Mouse (Mus musculus) T-cell, adult 2 months (primary cell): ENCODE data around the gene Slc43a3.
A peak's percentile ranks its signal among the peaks of the same experiment; 100 is the strongest.

Experiments used
- DNase-seq: peaks from one replicate; pipeline ENCODE4 v3.0.0; 2022; ENCODE audit warnings: low spot score

Gene Slc43a3

GRCm38 (mm10) chr2:84937491-84938150 lies 1.2 kb downstream of the Slc43a3 start:
- DNase-seq: no peak

- DNase-seq: no peak
Measured at GRCm38 (mm10) chr2:84938249-84938946, 2.0 kb downstream of the Slc43a3 start.

DNA sequence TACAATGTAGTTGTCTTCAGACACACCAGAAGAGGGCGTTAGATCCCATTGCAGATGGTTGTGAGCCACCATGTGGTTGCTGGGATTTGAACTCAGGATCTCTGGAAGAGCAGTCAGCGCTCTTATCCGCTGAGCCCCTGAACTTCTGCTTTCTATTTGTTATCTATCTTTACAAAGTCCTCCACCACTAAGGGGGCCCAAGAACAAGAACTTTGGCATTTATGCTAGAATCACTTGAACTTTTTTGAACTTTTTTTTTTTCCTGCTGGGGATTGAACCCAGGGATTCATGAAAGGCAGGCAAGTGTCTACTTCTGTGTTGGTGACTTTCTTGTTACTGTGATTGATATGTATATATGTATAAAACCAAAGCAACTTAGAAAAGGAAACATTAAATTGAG lies 2.9 kb downstream of the Slc43a3 start:
- no peak for DNase-seq

DNA sequence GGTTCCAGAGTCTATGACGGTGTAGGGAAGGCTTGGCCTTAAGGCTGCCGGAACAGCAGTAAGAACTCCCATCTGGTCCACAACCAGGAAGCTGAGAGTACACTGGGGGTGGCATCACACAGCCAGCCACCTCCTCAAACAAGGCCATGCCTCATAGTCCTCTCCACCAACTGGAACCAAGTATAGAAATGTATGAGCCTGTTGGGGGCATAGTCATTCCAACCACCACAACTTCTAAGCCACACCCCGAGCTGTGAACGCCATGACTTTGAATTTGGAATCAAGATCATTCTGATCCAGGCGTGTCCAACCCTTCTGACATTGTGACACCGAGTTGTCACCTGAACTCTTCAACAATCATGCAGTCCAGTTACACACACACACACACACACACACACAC lies 3.3 kb downstream of the Slc43a3 start:
- no peak for DNase-seq

- DNase-seq: no peak
Measured at GRCm38 (mm10) chr2:84941332-84941731, 5.0 kb downstream of the Slc43a3 start.

DNA sequence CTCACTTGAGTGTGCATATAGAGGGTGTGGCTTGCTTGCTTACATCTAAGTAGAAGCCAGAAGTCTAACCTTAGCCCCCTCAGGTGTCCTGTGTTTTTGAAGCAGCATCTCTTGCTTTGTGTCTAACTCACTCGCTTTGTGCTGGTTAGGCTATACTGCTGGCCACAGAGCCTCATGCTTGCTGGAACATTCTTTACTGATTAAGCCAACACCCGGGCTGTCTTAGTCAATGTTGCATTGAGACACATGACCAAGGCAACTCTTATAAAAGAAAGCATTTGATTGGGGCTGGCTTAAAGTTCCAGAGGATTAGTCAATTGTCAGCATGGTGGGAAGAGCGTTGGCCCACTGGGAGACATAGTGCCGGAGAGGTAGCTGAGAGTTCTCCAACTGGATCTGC lies 5.4 kb downstream of the Slc43a3 start:
- DNase-seq: no peak

GRCm38 (mm10) chr2:84947154-84947771 lies 10.9 kb downstream of the Slc43a3 start:
- DNase-seq: no peak

- DNase-seq: no peak
Measured at GRCm38 (mm10) chr2:84948252-84948651, 11.9 kb downstream of the Slc43a3 start.

DNA sequence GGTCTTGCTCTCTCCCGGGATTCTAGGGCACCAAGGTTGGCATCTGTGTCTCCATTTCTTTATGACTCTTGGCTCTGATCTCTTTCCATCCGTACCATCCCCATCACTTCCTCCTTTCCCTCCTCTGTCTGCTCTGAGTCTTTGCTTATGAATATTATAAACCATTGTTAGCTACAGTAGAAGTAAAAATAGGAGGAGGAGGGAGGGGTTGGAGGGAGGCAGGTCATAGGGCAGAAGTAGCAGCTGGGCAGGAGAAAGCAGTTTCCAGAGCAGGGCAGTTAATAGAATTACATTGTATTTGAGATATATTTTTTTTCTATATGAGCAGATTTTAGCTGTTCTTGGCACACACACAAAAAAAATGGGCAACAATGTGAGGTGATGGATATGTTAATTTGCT lies 12.3 kb downstream of the Slc43a3 start:
- DNase-seq: no peak

DNA sequence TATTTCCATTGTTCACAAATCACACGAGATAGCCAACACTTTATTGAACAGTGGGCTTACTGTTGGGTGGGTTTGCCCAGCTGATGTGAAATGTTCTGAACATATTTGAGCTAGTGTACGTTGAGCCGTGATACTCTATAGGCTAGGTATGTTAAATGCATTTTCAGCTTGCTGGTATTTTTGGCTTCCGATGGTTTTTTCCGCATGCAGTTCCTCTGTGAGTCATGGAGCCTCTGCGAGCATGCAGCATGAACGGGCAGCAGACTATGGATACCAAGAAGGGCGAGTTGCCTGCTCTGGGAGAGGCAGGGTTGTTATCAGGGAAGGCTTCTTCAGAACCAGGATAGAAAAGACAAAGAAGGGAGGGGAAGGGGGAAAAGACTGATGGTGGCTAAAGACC lies 14.6 kb downstream of the Slc43a3 start:
- DNase-seq: no peak

- no peak for DNase-seq
Measured at GRCm38 (mm10) chr2:84952251-84952650, 15.9 kb downstream of the Slc43a3 start.

- no peak for DNase-seq
Measured at GRCm38 (mm10) chr2:84952693-84953092, 16.3 kb downstream of the Slc43a3 start.

DNA sequence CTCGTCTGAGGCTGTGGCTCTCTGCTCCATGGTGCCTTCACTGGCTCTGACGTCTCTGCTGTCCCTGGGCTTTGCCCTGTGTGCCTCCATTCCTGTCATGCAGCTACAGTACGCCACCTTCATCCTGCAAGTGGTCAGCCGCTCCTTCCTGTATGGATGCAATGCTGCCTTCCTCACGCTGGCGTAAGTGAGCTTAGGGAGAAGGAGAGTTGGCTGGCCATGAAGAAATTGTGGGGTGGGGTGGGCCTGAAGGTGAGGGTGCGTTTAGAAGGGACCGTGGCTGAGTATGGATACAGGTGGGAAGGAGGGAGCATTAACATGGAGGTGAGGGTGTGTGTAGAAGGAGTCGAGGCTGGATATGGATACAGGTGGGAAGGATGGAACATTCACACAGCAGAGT lies 19.1 kb downstream of the Slc43a3 start:
- DNase-seq: no peak

- DNase-seq: peak; percentile 22
Measured at GRCm38 (mm10) chr2:84956274-84956673, 19.9 kb downstream of the Slc43a3 start.

- no peak for DNase-seq
Measured at GRCm38 (mm10) chr2:84958588-84959264, 22.3 kb downstream of the Slc43a3 start.

GRCm38 (mm10) chr2:84961300-84961699 lies 24.9 kb downstream of the Slc43a3 start:
- DNase-seq: no peak

DNA sequence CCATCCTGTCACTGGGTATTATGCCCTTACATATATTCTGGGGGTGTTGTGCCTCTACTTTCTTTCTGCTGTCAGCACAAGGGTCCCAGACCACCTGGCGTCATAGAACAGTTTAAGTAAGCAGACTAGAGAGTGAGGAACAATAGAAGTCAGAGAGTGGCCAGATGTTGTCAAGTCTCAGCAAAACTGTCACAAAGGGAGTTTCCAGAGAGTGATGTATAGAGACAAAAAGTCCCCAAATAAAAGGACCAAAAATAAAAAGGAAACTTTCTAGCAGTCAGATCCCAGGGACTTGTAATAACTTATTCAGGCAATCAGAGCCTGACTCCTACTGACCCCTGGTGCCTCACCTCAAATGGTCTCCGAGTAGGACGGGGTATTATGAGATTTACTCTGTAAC lies 25.5 kb downstream of the Slc43a3 start:
- no peak for DNase-seq

- no peak for DNase-seq
Measured at GRCm38 (mm10) chr2:84962906-84963507, 26.6 kb downstream of the Slc43a3 start.

DNA sequence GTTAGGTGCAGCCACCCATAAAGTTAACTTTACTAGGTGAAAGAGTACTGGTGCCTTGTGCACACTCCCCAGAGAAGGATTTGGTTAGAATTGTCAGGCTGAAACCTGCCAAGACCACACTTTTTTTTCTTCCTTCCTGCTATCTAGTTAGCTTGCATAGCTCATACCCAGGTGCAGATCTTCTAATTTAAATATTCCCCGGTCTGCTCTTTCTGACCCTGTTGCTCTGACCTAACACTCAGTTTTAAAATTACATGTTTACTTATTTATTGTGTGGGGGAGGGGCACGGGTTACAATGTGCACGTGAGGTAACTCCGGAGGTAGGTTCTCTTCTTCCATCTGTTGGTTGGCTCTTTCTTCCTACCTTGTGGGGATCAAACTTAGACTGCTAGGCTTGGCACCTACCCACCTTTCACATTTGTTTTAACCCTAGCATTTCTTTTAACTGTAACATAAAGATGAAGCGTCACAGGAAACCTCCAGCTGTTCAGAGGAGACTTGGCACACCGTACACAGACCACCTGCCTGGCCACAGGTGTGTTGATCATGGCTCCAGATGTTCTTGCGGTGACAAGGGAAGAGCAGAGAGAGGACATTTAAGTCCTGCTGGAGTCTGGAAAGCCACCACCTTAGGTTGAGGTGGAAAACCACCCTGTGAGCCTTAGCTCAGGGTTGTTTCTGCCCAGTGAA lies 27.9 kb downstream of the Slc43a3 start:
- DNase-seq: no peak

DNA sequence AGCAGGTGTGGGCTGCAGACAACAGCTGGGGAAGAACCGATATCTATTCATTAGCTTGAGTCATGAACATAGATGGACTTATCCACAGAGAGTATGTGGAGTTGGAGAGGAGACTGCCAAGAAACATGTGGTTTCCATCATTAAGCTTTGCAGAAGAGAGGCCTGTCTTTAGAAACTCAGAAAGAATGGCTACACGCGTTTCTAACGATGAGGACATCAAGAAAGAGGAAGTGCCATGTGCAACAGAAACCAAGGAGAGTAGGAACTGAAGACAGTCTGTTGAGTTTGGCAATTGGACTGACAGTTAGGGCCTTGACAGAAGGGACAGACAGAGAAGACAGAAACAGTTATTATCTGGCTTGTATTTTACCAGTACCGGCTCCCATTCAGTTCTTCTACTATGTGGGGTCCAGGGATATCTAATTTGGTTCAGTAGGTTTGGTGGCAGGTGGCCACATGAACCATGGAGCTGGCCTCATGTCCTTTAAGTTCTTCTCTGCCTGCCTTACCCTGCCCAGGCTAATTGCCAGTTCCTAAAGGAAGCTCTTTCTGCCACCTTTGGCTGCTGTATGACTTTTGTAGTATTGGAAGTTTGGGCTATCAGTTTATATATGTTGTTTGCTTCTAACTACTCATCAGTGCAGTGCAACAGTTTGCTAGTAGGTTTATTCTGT lies 31.1 kb downstream of the Slc43a3 start:
- DNase-seq: no peak

- DNase-seq: no peak
Measured at GRCm38 (mm10) chr2:84975580-84975979, 39.2 kb downstream of the Slc43a3 start.
